Mouse (Mus musculus): ENCODE results near the gene Oxct1. TPM values are rescaled to one million over a fixed set of nuclear protein-coding genes. Genes with fewer than 3 reads are reported as not detected.

The Oxct1 gene
- polyA plus RNA-seq, 1 experiment from 2014 or later: 196 TPM

DNA sequence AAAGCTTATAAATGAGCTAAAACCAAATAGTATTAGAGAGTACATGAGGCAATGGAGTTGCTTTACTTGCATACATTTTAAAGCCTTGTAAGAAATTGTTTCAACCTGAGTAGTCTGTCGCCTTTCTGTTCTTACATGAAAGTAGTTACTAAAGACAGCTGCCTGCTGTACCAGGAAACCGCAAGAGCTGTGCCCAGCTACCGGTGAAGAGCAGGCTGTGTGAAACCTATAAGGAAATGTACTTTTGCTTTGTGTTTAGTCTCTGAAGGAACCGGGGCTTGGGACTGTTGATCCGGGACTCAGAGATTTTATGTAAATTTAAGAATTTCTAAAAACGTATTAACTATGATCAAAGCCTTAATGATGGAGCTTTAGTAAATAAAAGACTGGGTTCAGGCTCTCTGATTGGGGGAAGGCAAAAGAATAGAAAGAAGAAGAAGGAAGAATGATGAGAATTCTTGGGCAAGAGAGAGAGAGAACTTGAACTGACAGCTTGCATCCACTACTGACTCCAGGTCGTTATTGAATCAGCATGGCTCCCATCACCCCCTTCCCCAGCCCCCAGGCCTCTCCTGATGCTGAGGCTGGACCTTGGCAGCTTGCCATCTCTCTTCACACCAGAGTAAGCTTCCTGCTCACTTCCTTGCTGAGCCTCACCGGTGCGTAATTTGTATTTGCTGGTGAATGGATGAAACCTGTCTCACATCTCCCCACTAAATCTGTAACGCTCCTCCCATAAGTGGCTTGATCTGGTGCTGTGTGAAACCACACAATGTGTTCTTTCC, 59.6 kb downstream of the Oxct1 start:
- Histone ChIP-seq H3K4me2 (replicated peaks; ENCODE audit: low read depth, low read length) (no peak overlapping the region), H3K4me1 (replicated peaks; ENCODE audit: control insufficient read depth, insufficient read depth, low read length) (no peaks in the 10 kb centered on the region), H3K27me3 (ENCODE audit: control insufficient read depth, insufficient read depth, low read length) (no peaks in the 10 kb centered on the region), H3K9ac (ENCODE audit: low read depth, low read length) (no peak overlapping the region), H3K36me3 (ENCODE audit: control insufficient read depth, insufficient read depth, low read length) (no peaks in the 10 kb centered on the region), H3K9me3 (ENCODE audit: control insufficient read depth, low read length) (no peaks in the 10 kb centered on the region), H3K4me3 (ENCODE audit: low read depth, low read length) (no peak overlapping the region), H3K27ac (ENCODE audit: low read depth, low read length) (no peak overlapping the region)
- ATAC-seq (ENCODE audit: low FRiP score) (no peak), DNase-seq (ENCODE audit: low spot score) (no peak)
- WGBS: 87% methylated on average over 10 of the region's 10 CpGs

DNA sequence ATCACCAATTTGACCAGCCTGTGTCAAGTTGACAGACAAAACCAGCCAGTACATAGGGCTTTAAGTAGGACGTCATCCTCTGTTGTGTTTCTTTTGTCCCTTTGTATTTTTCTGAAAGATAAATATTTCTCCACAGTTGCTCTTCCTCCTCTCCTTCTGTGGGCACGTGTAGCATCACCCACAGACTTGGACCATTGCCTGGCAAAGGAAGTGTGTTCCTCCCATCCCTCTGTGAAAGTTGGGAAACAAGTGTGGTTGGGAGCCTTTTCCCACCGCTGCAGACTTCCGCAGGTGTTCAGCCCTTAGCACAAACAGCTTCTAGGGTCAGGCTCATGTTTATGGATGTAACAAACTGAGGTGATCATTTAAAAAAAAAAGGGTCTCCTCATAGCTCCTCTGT, 61.3 kb downstream of the Oxct1 start:
- Histone ChIP-seq H3K9me3 (ENCODE audit: control insufficient read depth, low read length) (no peaks in the 10 kb centered on the region), H3K27ac (ENCODE audit: low read depth, low read length) (no peak overlapping the region), H3K4me1 (replicated peaks; ENCODE audit: control insufficient read depth, insufficient read depth, low read length) (no peaks in the 10 kb centered on the region), H3K9ac (ENCODE audit: low read depth, low read length) (no peak overlapping the region), H3K4me3 (ENCODE audit: low read depth, low read length) (no peak overlapping the region), H3K27me3 (ENCODE audit: control insufficient read depth, insufficient read depth, low read length) (no peaks in the 10 kb centered on the region), H3K4me2 (replicated peaks; ENCODE audit: low read depth, low read length) (no peak overlapping the region), H3K36me3 (ENCODE audit: control insufficient read depth, insufficient read depth, low read length) (no peaks in the 10 kb centered on the region)
- DNase-seq (ENCODE audit: low spot score): no peak
- no peak for ATAC-seq (ENCODE audit: low FRiP score)
- 75% methylated on average over 4 of the region's 4 CpGs for WGBS

DNA sequence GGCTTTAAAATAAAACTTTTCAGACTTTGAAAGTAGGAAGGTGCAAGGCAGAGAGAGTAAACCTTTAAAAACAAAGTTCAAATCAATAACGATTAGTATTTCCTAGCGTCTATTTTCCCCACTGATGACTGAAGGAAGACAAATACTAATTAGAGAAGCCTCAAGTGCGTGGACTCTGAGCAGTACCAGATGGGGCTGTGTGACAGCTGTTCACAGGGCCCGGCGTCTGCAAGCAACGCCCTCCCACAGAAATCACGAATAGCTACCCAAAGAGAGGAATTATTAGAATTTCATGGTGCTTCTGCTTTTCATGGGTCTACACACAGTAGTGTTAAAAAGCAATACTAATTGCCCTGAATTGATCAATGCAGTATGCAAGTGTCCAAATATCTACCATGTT, 61.7 kb downstream of the Oxct1 start:
- Histone ChIP-seq H3K9ac (ENCODE audit: low read depth, low read length) (no peak overlapping the region), H3K4me2 (replicated peaks; ENCODE audit: low read depth, low read length) (no peak overlapping the region), H3K27ac (ENCODE audit: low read depth, low read length) (no peak overlapping the region), H3K9me3 (ENCODE audit: control insufficient read depth, low read length) (no peaks in the 10 kb centered on the region), H3K4me1 (replicated peaks; ENCODE audit: control insufficient read depth, insufficient read depth, low read length) (no peaks in the 10 kb centered on the region), H3K36me3 (ENCODE audit: control insufficient read depth, insufficient read depth, low read length) (no peaks in the 10 kb centered on the region), H3K4me3 (ENCODE audit: low read depth, low read length) (no peak overlapping the region), H3K27me3 (ENCODE audit: control insufficient read depth, insufficient read depth, low read length) (no peaks in the 10 kb centered on the region)
- peak; percentile 72; the same call in 1 of the 2 replicates for ATAC-seq (ENCODE audit: low FRiP score)
- WGBS: 55% methylated on average over 7 of the region's 7 CpGs
- DNase-seq (ENCODE audit: low spot score): peak; percentile 20

DNA sequence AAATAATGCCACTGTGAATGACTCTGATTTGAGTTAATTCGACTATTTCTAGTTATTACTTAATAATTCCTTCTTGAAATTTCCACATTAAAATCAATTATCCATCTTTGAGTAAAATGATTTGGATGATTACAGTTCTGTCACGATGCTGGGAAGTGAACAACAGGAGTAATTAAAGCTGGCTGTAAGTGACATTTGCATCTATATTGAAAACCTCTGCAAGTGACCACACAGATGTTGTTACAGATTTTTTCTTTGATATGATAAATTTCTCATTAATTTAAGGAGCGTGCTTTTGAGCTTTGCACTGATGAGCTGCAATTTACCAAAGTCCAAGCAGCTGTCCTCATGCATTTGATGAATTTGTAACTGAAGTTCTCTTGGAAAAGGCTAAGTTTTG, 64.4 kb downstream of the Oxct1 start:
- H3K27ac ChIP-seq (ENCODE audit: low read depth, low read length): no peak overlapping the region
- no peak for DNase-seq (ENCODE audit: low spot score)
- H3K9ac ChIP-seq (ENCODE audit: low read depth, low read length): no peak overlapping the region
- H3K36me3 ChIP-seq (ENCODE audit: control insufficient read depth, insufficient read depth, low read length): no peaks in the 10 kb centered on the region
- H3K9me3 ChIP-seq (ENCODE audit: control insufficient read depth, low read length): no peaks in the 10 kb centered on the region
- H3K27me3 ChIP-seq (ENCODE audit: control insufficient read depth, insufficient read depth, low read length): no peaks in the 10 kb centered on the region
- no peak for ATAC-seq (ENCODE audit: low FRiP score)
- no peaks in the 10 kb centered on the region for H3K4me1 ChIP-seq (replicated peaks; ENCODE audit: control insufficient read depth, insufficient read depth, low read length)
- 77% methylated on average over 3 of the region's 3 CpGs for WGBS
- H3K4me3 ChIP-seq (ENCODE audit: low read depth, low read length): no peak overlapping the region
- no peak overlapping the region for H3K4me2 ChIP-seq (replicated peaks; ENCODE audit: low read depth, low read length)

DNA sequence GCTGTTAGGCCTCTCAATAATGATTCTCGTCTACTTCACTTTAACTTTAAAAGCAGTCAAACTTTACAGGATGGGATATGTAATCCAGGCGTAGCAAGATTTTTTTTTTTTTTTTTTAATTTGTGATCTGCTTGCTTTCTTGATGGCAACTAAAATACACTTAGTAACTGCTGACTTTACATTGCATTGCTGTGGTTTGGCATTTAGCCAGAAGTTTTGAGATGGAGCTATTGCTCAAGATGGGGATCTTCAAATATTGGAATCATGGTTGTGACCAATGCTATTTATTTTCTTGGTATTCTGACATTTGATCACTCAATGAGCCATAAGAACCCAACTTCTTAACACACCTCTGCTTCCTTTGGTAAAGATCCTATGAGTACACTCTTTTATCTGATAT, 66.4 kb downstream of the Oxct1 start:
- no peak overlapping the region for H3K27ac ChIP-seq (ENCODE audit: low read depth, low read length)
- H3K4me2 ChIP-seq (replicated peaks; ENCODE audit: low read depth, low read length): no peak overlapping the region
- no peak for ATAC-seq (ENCODE audit: low FRiP score)
- H3K4me1 ChIP-seq (replicated peaks; ENCODE audit: control insufficient read depth, insufficient read depth, low read length): no peaks in the 10 kb centered on the region
- 89% methylated on average over 2 of the region's 2 CpGs for WGBS
- no peak for DNase-seq (ENCODE audit: low spot score)
- H3K9ac ChIP-seq (ENCODE audit: low read depth, low read length): no peak overlapping the region
- H3K36me3 ChIP-seq (ENCODE audit: control insufficient read depth, insufficient read depth, low read length): no peaks in the 10 kb centered on the region
- no peaks in the 10 kb centered on the region for H3K27me3 ChIP-seq (ENCODE audit: control insufficient read depth, insufficient read depth, low read length)
- no peaks in the 10 kb centered on the region for H3K9me3 ChIP-seq (ENCODE audit: control insufficient read depth, low read length)
- no peak overlapping the region for H3K4me3 ChIP-seq (ENCODE audit: low read depth, low read length)

- H3K4me1 ChIP-seq (replicated peaks; ENCODE audit: control insufficient read depth, insufficient read depth, low read length): no peaks in the 10 kb centered on the region
- H3K27me3 ChIP-seq (ENCODE audit: control insufficient read depth, insufficient read depth, low read length): no peaks in the 10 kb centered on the region
- DNase-seq (ENCODE audit: low spot score): no peak
- 89% methylated on average over 10 of the region's 10 CpGs for WGBS
- no peaks in the 10 kb centered on the region for H3K9me3 ChIP-seq (ENCODE audit: control insufficient read depth, low read length)
- H3K27ac ChIP-seq (ENCODE audit: low read depth, low read length): no peak overlapping the region
- H3K36me3 ChIP-seq (ENCODE audit: control insufficient read depth, insufficient read depth, low read length): 0 out of 2 replicates have a peak, but pooled peaks cover 2% of the 10 kb centered on the region
- no peak overlapping the region for H3K4me2 ChIP-seq (replicated peaks; ENCODE audit: low read depth, low read length)
- no peak for ATAC-seq (ENCODE audit: low FRiP score)
- no peak overlapping the region for H3K9ac ChIP-seq (ENCODE audit: low read depth, low read length)
- H3K4me3 ChIP-seq (ENCODE audit: low read depth, low read length): no peak overlapping the region
These were observed 74.2 kb downstream of the Oxct1 start for GRCm38 (mm10) chr15:4100341-4100921.

- H3K27ac ChIP-seq (ENCODE audit: low read depth, low read length): no peak overlapping the region
- H3K27me3 ChIP-seq (ENCODE audit: control insufficient read depth, insufficient read depth, low read length): no peaks in the 10 kb centered on the region
- no peak overlapping the region for H3K4me3 ChIP-seq (ENCODE audit: low read depth, low read length)
- H3K4me1 ChIP-seq (replicated peaks; ENCODE audit: control insufficient read depth, insufficient read depth, low read length): no peaks in the 10 kb centered on the region
- ATAC-seq (ENCODE audit: low FRiP score) (no peak), DNase-seq (ENCODE audit: low spot score) (no peak)
- WGBS: 92% methylated on average over 10 of the region's 10 CpGs
- H3K4me2 ChIP-seq (replicated peaks; ENCODE audit: low read depth, low read length): no peak overlapping the region
- no peaks in the 10 kb centered on the region for H3K9me3 ChIP-seq (ENCODE audit: control insufficient read depth, low read length)
- no peak overlapping the region for H3K9ac ChIP-seq (ENCODE audit: low read depth, low read length)
- H3K36me3 ChIP-seq (ENCODE audit: control insufficient read depth, insufficient read depth, low read length): 0 out of 2 replicates have a peak, but pooled peaks cover 2% of the 10 kb centered on the region
These were observed 74.8 kb downstream of the Oxct1 start for GRCm38 (mm10) chr15:4101025-4101424.

GRCm38 (mm10) chr15:4104319-4104718, 78.1 kb downstream of the Oxct1 start:
- Histone ChIP-seq H3K4me2 (replicated peaks; ENCODE audit: low read depth, low read length) (no peak overlapping the region), H3K4me1 (replicated peaks; ENCODE audit: control insufficient read depth, insufficient read depth, low read length) (no peaks in the 10 kb centered on the region), H3K36me3 (ENCODE audit: control insufficient read depth, insufficient read depth, low read length) (0 out of 2 replicates have a peak, but pooled peaks cover 2% of the 10 kb centered on the region), H3K27ac (ENCODE audit: low read depth, low read length) (no peak overlapping the region), H3K9ac (ENCODE audit: low read depth, low read length) (no peak overlapping the region), H3K27me3 (ENCODE audit: control insufficient read depth, insufficient read depth, low read length) (no peaks in the 10 kb centered on the region), H3K9me3 (ENCODE audit: control insufficient read depth, low read length) (no peaks in the 10 kb centered on the region), H3K4me3 (ENCODE audit: low read depth, low read length) (no peak overlapping the region)
- WGBS: 87% methylated on average over 12 of the region's 12 CpGs
- DNase-seq (ENCODE audit: low spot score) (no peak), ATAC-seq (ENCODE audit: low FRiP score) (no peak)

DNA sequence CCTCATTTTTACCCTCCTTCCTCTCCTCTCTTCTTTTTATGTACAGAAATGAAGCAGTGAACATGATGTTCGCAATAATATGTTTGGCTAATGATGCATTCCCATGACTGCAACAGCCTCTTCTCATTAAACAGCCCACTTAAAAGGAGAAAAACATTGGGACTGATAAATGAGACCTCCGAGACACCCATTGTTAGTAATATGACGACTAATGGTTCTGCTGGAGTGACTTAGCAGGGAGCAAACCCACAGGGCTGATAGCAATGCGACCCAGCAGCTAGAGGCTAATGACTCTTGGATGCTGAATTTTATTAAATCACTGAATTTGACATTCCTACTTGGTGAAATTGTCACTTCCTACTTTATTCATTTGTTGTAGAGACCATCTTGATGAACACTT, 79.3 kb downstream of the Oxct1 start:
- no peak overlapping the region for H3K4me3 ChIP-seq (ENCODE audit: low read depth, low read length)
- WGBS: 70% methylated on average over 4 of the region's 4 CpGs
- H3K9me3 ChIP-seq (ENCODE audit: control insufficient read depth, low read length): no peaks in the 10 kb centered on the region
- 0 out of 2 replicates have a peak, but pooled peaks cover 2% of the 10 kb centered on the region for H3K36me3 ChIP-seq (ENCODE audit: control insufficient read depth, insufficient read depth, low read length)
- no peaks in the 10 kb centered on the region for H3K4me1 ChIP-seq (replicated peaks; ENCODE audit: control insufficient read depth, insufficient read depth, low read length)
- H3K4me2 ChIP-seq (replicated peaks; ENCODE audit: low read depth, low read length): no peak overlapping the region
- no peak overlapping the region for H3K9ac ChIP-seq (ENCODE audit: low read depth, low read length)
- DNase-seq (ENCODE audit: low spot score) (no peak), ATAC-seq (ENCODE audit: low FRiP score) (no peak)
- no peak overlapping the region for H3K27ac ChIP-seq (ENCODE audit: low read depth, low read length)
- H3K27me3 ChIP-seq (ENCODE audit: control insufficient read depth, insufficient read depth, low read length): no peaks in the 10 kb centered on the region
